Comparison of ENCODE assay signal across 32 mouse cellular contexts in genomic region chr9:90315662-90316061, GRCm38 (mm10).
"Had no signal": no experiment of that assay in that cellular context is flagged by ENCODE, and none has a peak within 500 bp of the region (broad histone marks: within the 10 kb centered on the region; RNA-seq: fewer than 3 reads in every experiment).

No protein-coding gene starts in this region.

- H3K9me3 ChIP-seq: heart, embryonic 10.5 days; heart, embryonic 12.5 days; heart, embryonic 13.5 days; heart, embryonic 15.5 days; hindbrain, embryonic 10.5 days; hindbrain, embryonic 12.5 days; hindbrain, embryonic 13.5 days; hindbrain, embryonic 15.5 days; kidney, embryonic 15.5 days had no signal

- H3K4me2 ChIP-seq: heart, embryonic 11.5 days; heart, embryonic 12.5 days; heart, embryonic 13.5 days; heart, embryonic 15.5 days; hindbrain, embryonic 12.5 days; hindbrain, embryonic 13.5 days; hindbrain, embryonic 14.5 days; hindbrain, embryonic 15.5 days; kidney, embryonic 15.5 days had no signal

- ATAC-seq: inflammation-experienced regulatory T-cells, adult 6 months; intestine, postnatal 0 days had no signal

- DNase-seq: heart, postnatal 10 days; heart, postnatal 14 days; heart, postnatal 36 days; heart, postnatal 4 days; kidney, adult 11 months; kidney, adult 18-20 months; kidney, adult 2 months; kidney, adult 8-10 months; kidney, adult 9 months; kidney, postnatal 10 days; kidney, postnatal 14 days; kidney, postnatal 25 days; kidney, postnatal 36 days; kidney, postnatal 4 days; layer of hippocampus, adult 9-11 months; layer of hippocampus, postnatal 36 days had no signal

- H3K4me1 ChIP-seq: heart, embryonic 10.5 days; heart, embryonic 12.5 days; heart, embryonic 13.5 days; heart, embryonic 15.5 days; hindbrain, embryonic 10.5 days; hindbrain, embryonic 12.5 days; hindbrain, embryonic 13.5 days; hindbrain, embryonic 15.5 days; kidney, embryonic 15.5 days had no signal

- H3K9ac ChIP-seq: heart, embryonic 12.5 days; heart, embryonic 13.5 days; heart, embryonic 15.5 days; hindbrain, embryonic 12.5 days; hindbrain, embryonic 13.5 days; hindbrain, embryonic 14.5 days; hindbrain, embryonic 15.5 days; kidney, embryonic 15.5 days had no signal

- H3K27me3 ChIP-seq: heart, embryonic 12.5 days; heart, embryonic 13.5 days; heart, embryonic 15.5 days; hindbrain, embryonic 12.5 days; hindbrain, embryonic 13.5 days; hindbrain, embryonic 15.5 days; kidney, embryonic 15.5 days had no signal

- H3K36me3 ChIP-seq: heart, embryonic 10.5 days; heart, embryonic 12.5 days; heart, embryonic 13.5 days; heart, embryonic 15.5 days; hindbrain, embryonic 10.5 days; hindbrain, embryonic 12.5 days; hindbrain, embryonic 13.5 days; hindbrain, embryonic 15.5 days; kidney, embryonic 15.5 days had no signal

- H3K27ac ChIP-seq: heart, embryonic 10.5 days; heart, embryonic 13.5 days; heart, embryonic 15.5 days; hindbrain, embryonic 10.5 days; hindbrain, embryonic 12.5 days; hindbrain, embryonic 13.5 days; hindbrain, embryonic 14.5 days; hindbrain, embryonic 15.5 days; hindbrain, postnatal 0 days; kidney, embryonic 15.5 days; kidney, postnatal 0 days; layer of hippocampus, adult 2 months had no signal

- H3K4me3 ChIP-seq: heart, embryonic 10.5 days; heart, embryonic 12.5 days; heart, embryonic 13.5 days; heart, embryonic 15.5 days; hindbrain, embryonic 10.5 days; hindbrain, embryonic 12.5 days; hindbrain, embryonic 13.5 days; hindbrain, embryonic 15.5 days; kidney, embryonic 15.5 days; layer of hippocampus, adult 2 months had no signal
